Mouse (Mus musculus) liver, adult 2 months (tissue): Measurements from ENCODE around the gene Jakmip3.

Source experiments
- CTCF ChIP-seq: fragments of 200-500 bp; IDR thresholded peaks from 2 replicates; pipeline ENCODE4 v1.5.1; 2011; ENCODE audit warnings: low read depth, low read length, control low read depth
- POLR2A ChIP-seq: fragments of 200-500 bp; IDR thresholded peaks from 2 replicates; pipeline ENCODE4 v1.6.1; 2011; ENCODE audit warnings: low read length, control low read depth; ENCODE audit not compliant: insufficient read depth; ENCODE audit errors: extremely low read depth

DNA sequence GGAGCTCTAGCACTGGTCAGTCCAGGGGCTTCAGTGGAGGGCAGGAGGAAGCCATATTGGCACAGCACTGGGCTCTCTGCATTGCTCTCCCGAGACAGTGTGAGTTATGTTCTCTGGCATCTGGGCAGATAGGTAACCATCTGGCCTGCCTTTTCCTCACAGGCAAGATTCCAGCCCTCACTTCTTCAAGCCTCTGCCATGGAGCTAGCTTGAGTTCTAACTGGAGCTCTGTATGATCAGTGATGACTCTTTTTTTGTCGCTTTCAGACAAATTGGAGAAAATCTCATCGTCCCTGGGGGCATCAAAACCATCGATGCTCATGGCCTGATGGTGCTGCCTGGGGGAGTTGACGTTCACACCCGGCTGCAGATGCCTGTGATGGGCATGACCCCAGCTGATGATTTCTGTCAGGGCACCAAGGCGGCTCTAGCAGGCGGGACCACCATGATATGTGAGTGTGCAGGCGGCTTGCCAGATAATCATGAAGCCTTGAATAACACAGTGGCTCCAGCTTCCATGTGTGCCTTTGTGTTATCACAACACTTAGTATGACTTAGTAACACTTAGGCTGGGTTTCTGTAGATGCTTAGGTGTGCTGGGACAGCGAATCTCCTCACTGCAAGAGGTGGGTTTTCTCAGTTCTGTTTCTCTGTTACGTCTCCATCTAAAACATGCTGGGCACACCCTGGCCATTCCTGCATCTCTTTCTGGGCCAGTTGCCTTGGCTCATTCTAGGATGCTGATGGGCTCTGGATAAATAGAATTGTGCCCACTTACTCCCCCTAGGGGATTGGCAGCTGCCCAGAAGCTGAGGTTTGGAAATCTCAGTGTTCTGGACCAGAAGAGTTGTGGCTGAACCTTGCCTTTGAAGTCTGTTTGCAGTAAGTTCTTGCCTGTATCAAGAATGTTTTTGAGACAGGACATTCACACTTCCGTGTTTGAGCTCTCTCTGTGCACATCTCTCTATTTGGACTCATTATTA lies 149.7 kb downstream of the Jakmip3 start:
- no peak for TF ChIP-seq CTCF
- no peak for TF ChIP-seq POLR2A
